Mouse (Mus musculus): ENCODE data around the gene Tcea3.

DNA sequence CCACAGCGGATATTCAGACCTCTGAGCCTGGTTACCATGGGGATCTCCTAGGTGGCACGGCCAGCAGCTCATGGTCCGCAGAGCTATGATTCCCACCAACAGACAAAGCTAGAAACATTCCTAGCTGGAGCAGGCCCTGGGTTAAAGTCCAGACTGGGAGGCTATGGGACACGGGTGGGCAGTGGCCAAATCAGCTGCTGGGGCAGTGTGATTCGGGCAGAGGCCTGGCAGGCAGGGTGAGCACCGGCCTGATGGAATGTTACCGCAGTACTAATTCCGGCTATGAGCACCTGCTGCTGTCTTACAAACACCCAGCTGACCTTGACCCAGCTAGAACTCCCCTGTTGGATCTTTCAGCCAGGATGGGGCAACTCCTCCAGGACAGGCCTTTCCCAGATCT lies 23.1 kb downstream of the Tcea3 start:
- no peak for TF ChIP-seq CTCF (IDR thresholded peaks at IDR 0.05; ENCODE audit: low read depth)
- TF ChIP-seq EP300 (IDR thresholded peaks at IDR 0.05; ENCODE audit: low read depth): no peak

All from liver, postnatal 0 days (tissue).